Mouse (Mus musculus): ENCODE results near the gene Psmd8.

Gene Psmd8

DNA sequence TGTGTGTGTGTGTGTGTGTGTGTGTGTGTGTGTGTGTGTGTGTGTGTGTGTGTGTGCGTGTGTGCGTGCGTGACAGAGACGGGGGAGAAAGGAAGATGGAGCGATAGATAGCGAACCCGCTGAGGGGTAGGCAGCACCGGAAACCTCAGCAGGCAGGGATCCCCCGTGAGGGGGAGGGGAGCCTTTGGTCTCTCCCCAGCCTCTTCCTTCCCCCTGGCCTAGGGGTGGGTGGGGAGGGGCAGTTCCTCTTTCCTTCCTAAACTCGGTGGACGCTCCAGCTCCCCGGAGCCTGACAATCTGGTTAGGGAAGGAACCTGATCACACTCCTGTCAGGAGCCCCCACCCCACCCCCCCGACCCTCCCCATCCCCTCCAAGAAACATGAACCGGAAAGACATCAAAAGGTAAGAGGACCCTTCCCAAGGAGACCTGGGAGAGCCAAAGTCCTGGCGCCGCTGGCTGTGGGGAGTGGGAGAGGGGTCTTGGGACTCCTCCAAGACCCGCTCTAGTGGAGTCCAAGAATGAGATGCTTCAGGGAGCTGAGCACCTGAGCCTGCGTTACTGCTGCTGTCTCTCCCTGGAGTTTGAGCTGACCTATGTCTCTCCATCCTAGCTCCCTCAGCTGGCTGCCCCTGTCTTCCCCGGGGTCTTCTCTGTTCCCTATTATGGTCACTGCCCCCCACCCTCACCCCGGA lies 45.7 kb downstream of the Psmd8 start, which contains the start of gene Rasgrp4:
TSS of gene Rasgrp4 (plus strand) at position 159 of the 694 bp plus-strand sequence.
- no peak for DNase-seq (ENCODE audit: low spot score in 2 of 2)

DNA sequence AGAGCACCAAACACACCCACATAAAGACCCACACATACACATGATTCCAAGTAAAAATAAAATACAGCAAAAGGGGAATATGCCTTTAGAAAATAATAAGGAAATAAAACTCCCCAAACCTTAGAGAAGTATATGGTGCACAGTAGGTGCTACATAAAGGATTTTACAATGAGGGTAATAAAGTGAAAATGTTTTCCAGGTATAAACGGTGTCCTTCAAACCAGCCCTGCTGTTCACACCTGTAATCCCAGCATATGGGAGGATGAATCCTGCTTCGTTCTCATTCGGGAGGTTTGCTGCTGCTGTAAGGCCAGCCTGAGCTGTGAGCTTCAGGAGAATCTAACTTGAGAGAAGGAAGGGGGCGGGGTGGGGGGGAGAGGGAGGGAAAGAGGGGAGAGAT lies 46.3 kb downstream of the Psmd8 start:
- DNase-seq (ENCODE audit: low spot score in 2 of 2), result no peak

- DNase-seq (ENCODE audit: low spot score in 2 of 2), result no peak
Observed at GRCm38 (mm10) chr7:29128725-29129124, 51.8 kb downstream of the Psmd8 start.

GRCm38 (mm10) chr7:29126173-29126915 lies 54.2 kb downstream of the Psmd8 start:
- DNase-seq (ENCODE audit: low spot score in 2 of 2), result peak; percentile 12 to 21

DNA sequence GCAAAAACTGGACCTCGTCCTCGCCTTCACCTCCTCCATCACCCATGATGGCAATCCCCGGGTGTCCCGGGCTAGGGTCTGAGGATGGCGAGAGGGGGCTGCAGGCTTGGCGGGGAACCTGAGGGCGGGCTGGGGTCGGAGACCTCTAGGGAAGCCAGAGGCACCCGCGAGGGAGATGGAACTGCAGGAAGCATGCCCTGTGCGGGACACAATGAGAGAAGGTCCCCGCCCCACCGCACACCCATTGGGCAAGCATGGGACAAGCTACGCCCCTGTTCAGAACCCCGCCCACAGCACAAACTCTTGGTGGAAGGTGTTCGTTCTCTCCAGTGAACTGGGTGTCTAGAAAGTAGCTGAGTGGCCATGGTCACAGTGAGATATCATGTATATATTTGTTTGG lies 55.5 kb downstream of the Psmd8 start, which contains the start of gene Ryr1:
TSS of gene Ryr1 (minus strand) at position 210 of the 400 bp plus-strand sequence.
- no peak for DNase-seq (ENCODE audit: low spot score in 2 of 2)

All from frontal cortex, postnatal 25 days (tissue).